Mouse (Mus musculus) myocyte (in vitro differentiated cells): Measurements from ENCODE around the gene 4932415D10Rik. TPM values are rescaled to one million over a fixed set of nuclear protein-coding genes. Genes with fewer than 3 reads are reported as not detected.

Experiments
- polyA plus RNA-seq: library from polyadenylated mRNA; unstranded; fragments of >200 nt; fragmentation: generic; extraction: Trizol; gene quantifications from one replicate; pipeline ENCODE4 v1.2.1, GENCODE M21; 2012; ENCODE audit warnings: missing spikeins

4932415D10Rik gene
- polyA plus RNA-seq, 1 experiment, result not detected

Other genes starting within 250 kb of the 4932415D10Rik start
- 0.77 TPM for gene BC024063, start 233.2 kb downstream of the 4932415D10Rik start, polyA plus RNA-seq
- gene AU041133, start 188.6 kb downstream of the 4932415D10Rik start, polyA plus RNA-seq, result 0.64 TPM
- 4.9 TPM for gene Zfp938, start 75.3 kb downstream of the 4932415D10Rik start, polyA plus RNA-seq
- 4.2 TPM for gene Gm4924, start 37.7 kb upstream of the 4932415D10Rik start, polyA plus RNA-seq
- not detected for gene Gm1553, start 176.0 kb upstream of the 4932415D10Rik start, polyA plus RNA-seq